Mouse (Mus musculus): Measurements from ENCODE around the gene Mre11a. TPM values are rescaled to one million over a fixed set of nuclear protein-coding genes. Genes with fewer than 3 reads are reported as not detected.
A peak's percentile ranks its signal among the peaks of the same experiment; 100 is the strongest.

Mre11a gene
- polyA plus RNA-seq, 1 experiment: 7.8 TPM

GRCm38 (mm10) chr9:14821396-14821795 is 36.9 kb downstream of the Mre11a start:
- peaks cover 32% of the 10 kb centered on the region for H3K36me3 ChIP-seq (ENCODE audit: control insufficient read depth, insufficient read depth)
- no peak overlapping the region for H3K4me2 ChIP-seq (ENCODE audit: low read depth)
- no peak overlapping the region for H3K4me3 ChIP-seq
- peak in 1 of 3 experiments; percentile 47 for TF ChIP-seq MYOG (IDR thresholded peaks at IDR 0.05; ENCODE audit: control insufficient read depth in 1 of 3, insufficient read depth in 1 of 3, insufficient read length in 2 of 3, low read depth in 2 of 3)
- peak in 2 of 3 experiments; percentile 58 to 65 for TF ChIP-seq MYOD1 (IDR thresholded peaks at IDR 0.05; ENCODE audit: control insufficient read depth in 1 of 3, insufficient read length in 2 of 3, low read depth in 2 of 3)
- no peak for TF ChIP-seq POLR2AphosphoS2 (IDR thresholded peaks at IDR 0.05; ENCODE audit: insufficient read length, low read depth)
- no peak overlapping the region for H3ac ChIP-seq (ENCODE audit: control insufficient read depth, insufficient read length)
- H3K27me3 ChIP-seq (ENCODE audit: control insufficient read depth, insufficient read depth, insufficient read length): no peaks in the 10 kb centered on the region
- H3K79me2 ChIP-seq (ENCODE audit: control insufficient read depth, insufficient read depth): no peaks in the 10 kb centered on the region

DNA sequence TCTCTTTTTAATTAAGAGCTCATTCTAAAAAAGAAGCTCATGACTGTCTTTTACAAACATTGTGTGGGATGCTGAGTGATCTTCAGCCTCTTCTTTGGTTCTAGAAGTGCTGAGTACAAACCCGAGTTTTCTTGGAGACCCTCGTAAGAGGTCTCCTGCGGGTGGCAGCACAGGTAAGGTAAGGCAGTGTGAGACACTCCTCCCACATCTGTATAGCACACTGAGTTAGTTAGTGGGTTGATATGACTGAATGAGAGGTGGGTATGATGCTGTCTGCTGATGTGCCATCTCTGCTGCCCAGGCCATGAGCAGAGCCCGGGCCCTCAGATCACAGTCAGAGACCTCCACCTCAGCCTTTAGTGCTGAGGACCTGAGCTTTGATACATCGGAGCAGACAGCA is 40.4 kb downstream of the Mre11a start:
- TF ChIP-seq TCF3 (IDR thresholded peaks at IDR 0.05; ENCODE audit: insufficient read length, low read depth) (no peak), POLR2A (IDR thresholded peaks at IDR 0.05; ENCODE audit: insufficient read length, low read depth) (no peak), POLR2AphosphoS2 (IDR thresholded peaks at IDR 0.05; ENCODE audit: insufficient read length, low read depth) (no peak), REST (IDR thresholded peaks at IDR 0.05; ENCODE audit: insufficient read depth, insufficient read length) (no peak), MYOG (IDR thresholded peaks at IDR 0.05; ENCODE audit: control insufficient read depth in 1 of 3, insufficient read depth in 1 of 3, insufficient read length in 2 of 3, low read depth in 2 of 3) (no peak), MYOD1 (IDR thresholded peaks at IDR 0.05; ENCODE audit: control insufficient read depth in 1 of 3, insufficient read length in 2 of 3, low read depth in 2 of 3) (no peak), TCF12 (IDR thresholded peaks at IDR 0.05; ENCODE audit: insufficient read depth, poor library complexity, severe bottlenecking) (no peak), SRF (IDR thresholded peaks at IDR 0.05; ENCODE audit: control insufficient read depth, insufficient read length, low read depth) (no peak), USF1 (IDR thresholded peaks at IDR 0.05; ENCODE audit: low read depth) (no peak)
- Histone ChIP-seq H3K27me3 (ENCODE audit: control insufficient read depth, insufficient read depth, insufficient read length) (no peaks in the 10 kb centered on the region), H3K4me2 (ENCODE audit: low read depth) (no peak overlapping the region), H3K36me3 (ENCODE audit: control insufficient read depth, insufficient read depth) (peaks cover 8% of the 10 kb centered on the region), H3K79me2 (ENCODE audit: control insufficient read depth, insufficient read depth) (no peaks in the 10 kb centered on the region), H3ac (ENCODE audit: control insufficient read depth, insufficient read length) (no peak overlapping the region), H3K4me3 (no peak overlapping the region)

- Histone ChIP-seq H3K27me3 (ENCODE audit: control insufficient read depth, insufficient read depth, insufficient read length) (no peaks in the 10 kb centered on the region), H3K4me3 (no peak overlapping the region), H3K36me3 (ENCODE audit: control insufficient read depth, insufficient read depth) (peaks cover 24% of the 10 kb centered on the region), H3K79me2 (ENCODE audit: control insufficient read depth, insufficient read depth) (no peaks in the 10 kb centered on the region), H3ac (ENCODE audit: control insufficient read depth, insufficient read length) (no peak overlapping the region), H3K4me2 (ENCODE audit: low read depth) (no peak overlapping the region)
- TF ChIP-seq TCF12 (IDR thresholded peaks at IDR 0.05; ENCODE audit: insufficient read depth, poor library complexity, severe bottlenecking) (no peak), MYOG (IDR thresholded peaks at IDR 0.05; ENCODE audit: control insufficient read depth in 1 of 3, insufficient read depth in 1 of 3, insufficient read length in 2 of 3, low read depth in 2 of 3) (no peak), E2F4 (IDR thresholded peaks at IDR 0.05; ENCODE audit: insufficient read depth) (no peak), TCF3 (IDR thresholded peaks at IDR 0.05; ENCODE audit: insufficient read length, low read depth) (no peak), MAX (IDR thresholded peaks at IDR 0.05; ENCODE audit: low read depth) (no peak), POLR2AphosphoS2 (IDR thresholded peaks at IDR 0.05; ENCODE audit: insufficient read length, low read depth) (no peak), POLR2A (IDR thresholded peaks at IDR 0.05; ENCODE audit: insufficient read length, low read depth) (no peak), USF1 (IDR thresholded peaks at IDR 0.05; ENCODE audit: low read depth) (no peak), CEBPB (IDR thresholded peaks at IDR 0.05; ENCODE audit: insufficient read depth, poor library complexity, severe bottlenecking) (no peak), REST (IDR thresholded peaks at IDR 0.05; ENCODE audit: insufficient read depth, insufficient read length) (no peak)
Measured at GRCm38 (mm10) chr9:14827875-14828274, 43.4 kb downstream of the Mre11a start.

- no peaks in the 10 kb centered on the region for H3K27me3 ChIP-seq (ENCODE audit: control insufficient read depth, insufficient read depth, insufficient read length)
- H3K36me3 ChIP-seq (ENCODE audit: control insufficient read depth, insufficient read depth): peaks cover 26% of the 10 kb centered on the region
- no peak overlapping the region for H3ac ChIP-seq (ENCODE audit: control insufficient read depth, insufficient read length)
- H3K79me2 ChIP-seq (ENCODE audit: control insufficient read depth, insufficient read depth): no peaks in the 10 kb centered on the region
- TF ChIP-seq POLR2AphosphoS2 (IDR thresholded peaks at IDR 0.05; ENCODE audit: insufficient read length, low read depth) (no peak), SRF (IDR thresholded peaks at IDR 0.05; ENCODE audit: control insufficient read depth, insufficient read length, low read depth) (no peak), CEBPB (IDR thresholded peaks at IDR 0.05; ENCODE audit: insufficient read depth, poor library complexity, severe bottlenecking) (no peak), TCF3 (IDR thresholded peaks at IDR 0.05; ENCODE audit: insufficient read length, low read depth) (no peak), E2F4 (IDR thresholded peaks at IDR 0.05; ENCODE audit: insufficient read depth) (no peak), REST (IDR thresholded peaks at IDR 0.05; ENCODE audit: insufficient read depth, insufficient read length) (no peak), MYOD1 (IDR thresholded peaks at IDR 0.05; ENCODE audit: control insufficient read depth in 1 of 3, insufficient read length in 2 of 3, low read depth in 2 of 3) (no peak), MYOG (IDR thresholded peaks at IDR 0.05; ENCODE audit: control insufficient read depth in 1 of 3, insufficient read depth in 1 of 3, insufficient read length in 2 of 3, low read depth in 2 of 3) (no peak)
- no peak overlapping the region for H3K4me2 ChIP-seq (ENCODE audit: low read depth)
- H3K4me3 ChIP-seq: no peak overlapping the region
Measured at GRCm38 (mm10) chr9:14832046-14832445, 47.6 kb downstream of the Mre11a start.

DNA sequence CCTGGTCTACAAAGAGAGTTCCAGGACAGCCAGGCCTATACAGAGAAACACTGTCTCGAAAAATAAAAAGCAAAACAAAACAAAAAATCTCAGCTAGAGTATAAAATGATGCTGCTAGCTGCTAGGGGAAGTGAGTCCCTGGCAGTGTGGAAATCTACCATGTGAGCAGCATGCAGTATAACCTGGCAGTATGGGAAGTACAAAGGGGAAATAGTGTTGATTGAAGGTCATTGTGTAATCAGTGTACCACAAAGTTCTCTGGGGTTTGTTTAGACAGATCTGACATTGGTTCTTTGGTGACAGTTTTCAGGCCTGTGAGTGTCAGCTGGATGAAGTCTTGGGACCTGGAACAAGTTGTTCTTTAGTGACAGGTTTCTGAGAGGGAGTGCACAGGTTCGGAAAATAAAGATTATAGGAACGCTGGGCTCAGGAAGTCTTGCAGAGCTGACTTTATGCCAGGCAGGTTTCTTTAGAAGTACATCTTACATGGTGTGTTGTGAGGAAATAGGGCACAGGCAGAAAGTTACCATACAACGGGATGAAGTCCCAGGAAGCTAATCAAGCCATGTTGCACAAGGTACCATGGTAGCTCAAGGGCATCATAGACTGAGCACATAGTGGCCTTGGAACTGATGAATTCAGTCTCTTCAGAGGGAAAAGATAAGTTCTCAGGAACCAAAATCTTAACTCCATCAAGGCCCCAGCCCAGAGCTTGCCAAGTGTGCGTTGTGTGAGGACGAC is 51.1 kb downstream of the Mre11a start:
- H3K27me3 ChIP-seq (ENCODE audit: control insufficient read depth, insufficient read depth, insufficient read length): no peaks in the 10 kb centered on the region
- H3K4me2 ChIP-seq (ENCODE audit: low read depth): no peak overlapping the region
- H3K4me3 ChIP-seq: no peak overlapping the region
- H3ac ChIP-seq (ENCODE audit: control insufficient read depth, insufficient read length): no peak overlapping the region
- H3K36me3 ChIP-seq (ENCODE audit: control insufficient read depth, insufficient read depth): peaks cover 26% of the 10 kb centered on the region
- TF ChIP-seq POLR2AphosphoS2 (IDR thresholded peaks at IDR 0.05; ENCODE audit: insufficient read length, low read depth) (no peak), MYOG (IDR thresholded peaks at IDR 0.05; ENCODE audit: control insufficient read depth in 1 of 3, insufficient read depth in 1 of 3, insufficient read length in 2 of 3, low read depth in 2 of 3) (no peak), POLR2A (IDR thresholded peaks at IDR 0.05; ENCODE audit: insufficient read length, low read depth) (no peak), REST (IDR thresholded peaks at IDR 0.05; ENCODE audit: insufficient read depth, insufficient read length) (no peak), MAX (IDR thresholded peaks at IDR 0.05; ENCODE audit: low read depth) (no peak), CEBPB (IDR thresholded peaks at IDR 0.05; ENCODE audit: insufficient read depth, poor library complexity, severe bottlenecking) (no peak), SRF (IDR thresholded peaks at IDR 0.05; ENCODE audit: control insufficient read depth, insufficient read length, low read depth) (no peak), TCF12 (IDR thresholded peaks at IDR 0.05; ENCODE audit: insufficient read depth, poor library complexity, severe bottlenecking) (no peak), TCF3 (IDR thresholded peaks at IDR 0.05; ENCODE audit: insufficient read length, low read depth) (no peak), E2F4 (IDR thresholded peaks at IDR 0.05; ENCODE audit: insufficient read depth) (no peak), MYOD1 (IDR thresholded peaks at IDR 0.05; ENCODE audit: control insufficient read depth in 1 of 3, insufficient read length in 2 of 3, low read depth in 2 of 3) (no peak), USF1 (IDR thresholded peaks at IDR 0.05; ENCODE audit: low read depth) (no peak)
- no peaks in the 10 kb centered on the region for H3K79me2 ChIP-seq (ENCODE audit: control insufficient read depth, insufficient read depth)

All from myocyte (in vitro differentiated cells).